Mouse (Mus musculus): ENCODE measurements at regions not wholly inside any gene's neighbourhood (a gene's known extent, or its start where the extent isn't known, plus 50 kb on each side); places are given as distances from the start of the nearest gene placed in this dataset.

DNA sequence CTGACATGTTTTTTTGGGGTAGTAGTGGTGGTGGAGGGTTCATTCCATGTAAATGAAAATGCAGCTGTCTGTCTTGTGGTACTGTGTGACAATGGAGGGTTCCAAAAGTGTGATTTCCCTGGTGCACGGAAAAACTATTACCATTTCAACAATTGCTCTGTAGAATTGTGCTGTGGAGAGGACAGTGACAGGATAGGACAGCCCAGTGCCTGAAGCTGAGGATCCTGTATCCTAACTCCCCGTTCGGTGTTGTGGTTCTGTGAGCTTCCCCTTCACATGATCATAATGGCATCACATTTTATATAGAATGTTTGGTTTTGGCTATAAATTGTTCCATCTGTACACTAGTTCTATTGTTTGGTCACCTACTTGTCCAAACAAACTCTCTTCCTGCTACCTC is 196.4 kb downstream of the Mex3b start:
- CTCF ChIA-PET, result no interaction called here

DNA sequence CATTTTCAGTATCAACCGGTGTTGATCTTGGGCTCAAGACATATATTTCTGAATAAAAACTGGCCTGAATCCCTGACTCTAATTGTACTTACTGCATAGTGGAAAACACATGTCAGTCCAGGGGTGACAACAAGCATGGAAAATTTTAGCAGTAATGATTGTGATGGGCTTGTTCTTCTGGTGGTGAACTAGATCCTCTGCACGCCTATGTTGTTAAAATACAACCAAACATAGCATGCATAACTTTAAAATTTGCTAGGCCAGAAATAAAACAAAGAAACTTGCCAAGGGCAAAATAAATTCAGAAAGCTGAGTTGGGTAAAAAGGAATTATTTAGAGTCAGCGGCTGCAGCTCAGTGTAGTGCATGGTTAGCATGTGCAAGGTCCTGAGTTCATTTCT is 198.2 kb downstream of the Mex3b start:
- ChIA-PET CTCF (no interaction called here), POLR2A (no interaction called here)

More for the DNA sequence above, 196.4 kb downstream of the Mex3b start:
- POLR2A ChIA-PET, result interaction anchor here in 1 of 4 experiments (1.0 kb wide), 1 partner anchor 136 kb away, joined by 3 read pairs; no protein-coding TSS in a partner anchor

DNA sequence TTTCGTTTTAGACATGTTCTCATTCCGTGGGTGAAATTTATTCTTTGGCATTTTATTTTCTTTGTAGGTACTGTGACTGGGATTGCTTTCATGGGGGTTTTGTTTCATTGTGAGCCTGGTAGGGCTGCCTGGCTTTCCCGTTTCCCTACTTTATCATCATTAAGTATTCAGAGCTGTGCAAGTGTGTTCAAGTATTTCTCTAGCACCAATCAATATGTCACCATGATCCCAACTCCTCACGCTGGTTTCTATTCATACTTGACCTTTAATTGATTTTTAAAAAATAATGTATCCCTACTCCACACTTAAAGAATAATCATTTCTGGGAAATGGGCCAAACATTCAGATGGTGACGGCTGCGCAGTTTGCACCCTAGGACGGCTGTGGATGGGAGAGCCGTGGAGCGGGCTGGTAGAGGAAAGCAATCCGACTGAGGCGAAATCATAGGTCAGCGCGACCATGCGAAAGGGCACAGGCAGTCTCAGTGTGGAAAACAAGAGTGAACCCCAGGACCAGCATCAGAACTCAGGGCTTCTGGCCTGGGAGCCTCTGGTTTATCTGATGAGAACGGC is 207.4 kb downstream of the Mex3b start:
- CTCF ChIA-PET, result interaction anchor here in 1 of 4 experiments (0.7 kb wide), 1 partner anchor 53 kb away, joined by 3 read pairs; no protein-coding TSS in a partner anchor

DNA sequence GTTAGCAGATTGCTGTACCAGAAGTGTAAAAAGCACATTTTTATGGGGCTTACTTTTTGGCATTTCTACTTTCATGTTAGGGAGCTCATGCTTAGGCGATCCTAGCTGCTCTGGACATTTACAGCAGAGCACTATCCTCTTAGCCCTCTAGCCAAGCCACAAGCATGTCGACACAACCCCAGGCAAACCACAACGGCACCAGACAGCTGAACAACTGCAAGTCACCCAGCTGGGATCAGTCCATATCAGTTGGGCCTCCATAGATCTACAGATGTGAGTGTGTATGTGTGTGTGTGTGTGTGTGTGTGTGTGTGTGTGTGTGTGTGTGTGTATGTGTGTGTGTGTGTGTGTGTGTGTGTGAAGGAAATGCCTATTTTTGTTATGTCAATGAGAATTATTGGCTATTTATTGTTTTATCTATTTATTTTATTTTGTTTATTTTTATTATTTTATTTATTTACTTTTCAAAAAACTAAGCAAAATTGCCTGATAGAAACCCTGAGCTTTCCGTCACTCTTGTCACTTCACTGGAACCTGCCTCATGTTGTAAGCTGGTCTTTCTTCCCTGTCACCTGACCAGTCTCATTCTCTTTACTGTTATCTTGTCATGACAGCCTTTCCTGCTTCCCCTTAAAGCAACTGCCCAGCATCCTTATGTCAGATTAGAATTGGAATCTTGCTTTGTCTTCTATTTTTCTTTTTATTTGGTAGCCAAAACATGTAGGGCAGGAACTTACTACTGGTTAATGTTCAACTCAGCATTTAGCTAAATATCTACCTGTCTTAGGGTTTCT is 208.2 kb downstream of the Mex3b start:
- CTCF ChIA-PET, result interaction anchor here in 2 of 4 experiments (0.7 kb wide), 2 partner anchors 53 to 1014 kb away, joined by 3 read pairs; no protein-coding TSS in a partner anchor
- POLR2A ChIA-PET, result interaction anchor here in 1 of 4 experiments (0.5 to 0.7 kb wide), 2 partner anchors 631 to 661 kb away, joined by 3 to 4 read pairs; no protein-coding TSS in a partner anchor

More for the DNA sequence above, 207.4 kb downstream of the Mex3b start:
- POLR2A ChIA-PET, result interaction anchor here in 1 of 4 experiments (0.7 kb wide), 1 partner anchor 184 kb away, joined by 3 read pairs; no protein-coding TSS in a partner anchor

DNA sequence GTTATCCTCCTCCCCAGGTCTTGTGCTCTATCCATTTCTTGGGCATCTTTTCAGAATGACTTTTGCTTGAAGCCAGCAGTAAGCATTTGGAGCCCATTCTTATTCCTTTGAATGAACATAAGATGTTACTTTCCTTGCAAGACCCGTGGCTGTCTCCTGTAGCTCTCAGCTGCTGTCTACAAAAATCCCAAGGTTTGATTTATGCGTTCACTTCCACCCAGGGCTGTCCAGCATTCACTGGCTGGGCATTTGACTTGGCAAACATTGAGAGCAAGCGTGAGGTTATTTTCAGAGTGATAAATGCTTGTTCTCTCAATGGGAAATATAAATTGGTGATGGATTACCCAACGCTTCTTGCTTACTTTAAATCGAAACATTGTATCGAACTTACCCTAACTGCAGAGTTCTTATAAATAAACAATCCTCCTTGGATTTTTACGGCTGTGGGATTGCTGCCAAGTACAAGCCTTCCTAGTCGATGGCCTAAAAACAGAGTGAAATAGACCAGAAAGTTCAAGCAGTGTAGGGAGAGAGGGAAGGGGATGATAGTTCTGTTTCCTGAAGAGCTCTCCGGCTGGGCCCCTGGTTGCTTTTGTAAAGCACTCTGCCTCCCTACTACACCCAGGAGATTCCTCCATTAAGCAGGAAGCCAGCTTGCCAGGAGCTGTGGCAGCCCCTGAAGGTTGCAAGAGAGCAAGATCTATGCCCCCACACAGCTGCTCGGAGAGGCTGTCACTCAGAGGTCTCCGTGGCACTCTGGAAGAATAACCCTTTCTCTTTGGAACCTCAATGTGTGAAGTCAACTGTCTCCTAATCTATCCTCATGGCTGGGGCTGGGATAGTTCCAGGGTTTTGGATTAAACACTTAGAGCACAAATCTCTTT is 210.1 kb downstream of the Mex3b start:
- POLR2A ChIA-PET, result no interaction called here
- CTCF ChIA-PET, result no interaction called here

DNA sequence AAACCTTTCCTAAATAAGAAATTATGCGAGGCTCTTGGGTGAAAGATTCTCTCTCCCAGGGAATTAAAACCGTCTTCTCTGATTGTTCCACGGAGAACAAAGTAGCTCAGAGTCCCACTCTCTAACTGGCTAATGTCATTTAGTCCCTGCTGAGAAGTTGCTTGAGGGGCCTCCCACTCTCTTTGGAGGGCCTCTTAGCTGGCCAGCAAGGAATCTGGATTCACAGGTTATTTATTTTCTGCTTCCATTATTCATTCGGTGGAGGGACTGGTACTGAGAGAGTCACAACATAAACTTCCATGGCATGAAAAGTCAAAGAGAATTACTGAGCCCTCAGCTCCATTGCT is 210.8 kb downstream of the Mex3b start:
- ChIA-PET POLR2A (no interaction called here), CTCF (no interaction called here)

DNA sequence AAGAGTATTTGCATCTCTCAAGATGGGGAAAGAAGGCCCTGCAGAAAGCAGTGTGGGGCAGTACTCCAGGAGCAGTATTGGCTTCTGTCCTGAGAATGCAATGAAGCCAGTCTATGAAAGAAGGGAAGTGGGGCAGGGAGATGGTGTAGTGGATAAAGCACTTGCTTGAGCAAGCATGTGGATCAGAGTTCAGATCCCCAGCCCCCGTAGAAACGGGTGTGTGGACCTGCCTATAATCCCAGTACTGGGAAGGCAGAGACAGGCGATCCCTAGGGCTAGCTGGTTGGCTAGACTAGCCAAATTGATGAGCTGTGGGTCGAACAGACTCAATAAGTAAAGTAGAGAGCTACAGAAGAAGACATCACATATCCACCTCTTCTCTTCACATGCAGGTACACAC is 211.6 kb downstream of the Mex3b start:
- ChIA-PET POLR2A (no interaction called here), CTCF (no interaction called here)

DNA sequence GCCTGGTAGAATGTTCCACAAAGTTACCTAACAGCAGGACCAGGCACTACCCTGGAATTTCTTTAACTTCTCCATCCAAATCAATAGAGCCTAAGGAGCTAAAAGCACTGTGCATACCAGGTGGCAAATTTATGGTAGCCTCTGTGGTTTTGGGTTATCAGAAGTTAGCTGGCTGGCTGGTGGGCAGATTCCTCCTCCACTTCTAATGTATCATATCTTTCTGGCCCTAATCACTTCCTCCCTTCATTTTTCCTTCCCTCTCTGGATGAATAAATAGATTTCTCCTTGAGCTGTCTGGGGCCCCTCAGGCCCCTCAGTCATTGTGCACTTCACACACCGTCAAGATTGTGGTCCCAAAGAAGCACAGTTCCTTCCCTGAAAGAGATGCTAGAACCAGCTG is 212.7 kb downstream of the Mex3b start:
- ChIA-PET CTCF (no interaction called here), POLR2A (interaction anchor here in 1 of 4 experiments (1.2 kb wide), 1 partner anchor 19 kb away, joined by 3 read pairs; no protein-coding TSS in a partner anchor)

DNA sequence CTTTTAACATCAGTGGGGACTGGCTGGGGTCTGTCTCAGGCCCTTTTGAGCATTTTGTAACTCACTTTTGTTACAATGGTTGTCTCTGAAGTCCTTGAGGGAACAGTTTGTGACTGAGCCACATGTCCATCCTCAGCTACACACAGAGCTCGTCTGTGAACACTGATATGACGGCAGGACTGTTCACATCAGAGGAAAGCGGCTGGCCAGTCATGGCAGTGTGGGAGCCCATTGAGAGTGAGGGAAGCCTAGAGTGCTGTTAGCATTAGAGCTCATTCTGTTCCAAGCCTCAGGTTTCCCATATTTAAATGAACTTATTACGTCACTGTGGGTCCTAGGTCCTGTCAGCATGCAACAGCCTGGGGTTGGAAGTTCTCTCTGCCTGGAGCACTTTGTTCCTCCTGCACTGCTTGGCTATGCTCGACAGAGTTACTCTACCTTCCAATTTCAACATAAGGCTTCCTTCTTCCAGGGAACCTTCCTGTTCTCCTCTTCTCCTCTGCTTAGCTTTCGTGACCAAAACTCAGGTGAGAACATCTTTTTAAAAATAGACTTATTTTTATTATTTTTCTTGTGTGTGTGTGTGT is 217.5 kb downstream of the Mex3b start:
- ChIA-PET POLR2A (no interaction called here), CTCF (no interaction called here)

DNA sequence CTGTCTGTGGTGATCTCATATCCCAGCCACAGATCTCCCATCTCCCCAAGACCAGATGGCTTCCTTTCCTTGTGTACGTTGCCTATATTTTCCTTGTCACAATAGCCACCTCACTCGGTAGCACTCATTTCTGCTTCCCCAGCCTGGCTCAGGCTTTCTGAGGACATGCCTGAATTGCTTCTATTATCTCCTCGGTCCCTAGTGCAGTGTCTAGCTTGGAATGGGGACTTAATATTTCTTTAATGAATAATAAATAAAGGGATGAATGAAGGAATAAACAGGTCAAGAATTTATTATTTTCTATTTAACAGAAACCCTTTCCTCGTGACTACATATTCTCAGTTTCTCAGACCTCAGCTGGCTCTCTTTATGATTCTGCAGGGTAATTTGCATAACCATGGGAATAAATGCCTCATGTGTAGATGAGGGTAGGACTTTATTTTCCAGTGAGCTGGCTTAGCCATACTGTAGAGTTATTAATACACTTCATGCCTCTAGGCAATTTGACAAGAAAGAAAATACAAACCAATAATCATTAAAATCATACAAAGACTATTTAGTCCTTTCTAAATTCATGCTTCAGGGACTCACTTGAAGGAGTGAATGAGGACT is 218.5 kb downstream of the Mex3b start:
- ChIA-PET CTCF (no interaction called here), POLR2A (no interaction called here)

DNA sequence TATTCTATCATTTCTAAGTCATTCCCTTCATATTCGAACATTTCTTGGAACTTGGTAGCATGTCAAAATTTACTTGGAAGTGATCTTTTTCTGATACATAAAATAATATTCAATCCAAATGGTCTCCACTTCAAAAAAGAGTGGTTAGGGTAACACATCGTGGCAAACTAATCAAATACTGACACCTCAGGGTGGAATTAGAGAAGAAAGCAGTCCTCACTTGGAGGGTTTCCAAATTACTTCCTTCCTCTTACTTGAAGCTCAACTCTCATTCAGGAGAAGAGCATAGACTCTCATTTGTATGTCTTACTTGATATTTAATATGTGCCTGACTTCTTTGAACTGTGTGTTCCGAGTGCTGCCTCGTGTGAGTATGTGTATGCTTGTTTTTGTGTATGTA is 220.3 kb downstream of the Mex3b start:
- CTCF ChIA-PET, result no interaction called here
- POLR2A ChIA-PET, result no interaction called here

DNA sequence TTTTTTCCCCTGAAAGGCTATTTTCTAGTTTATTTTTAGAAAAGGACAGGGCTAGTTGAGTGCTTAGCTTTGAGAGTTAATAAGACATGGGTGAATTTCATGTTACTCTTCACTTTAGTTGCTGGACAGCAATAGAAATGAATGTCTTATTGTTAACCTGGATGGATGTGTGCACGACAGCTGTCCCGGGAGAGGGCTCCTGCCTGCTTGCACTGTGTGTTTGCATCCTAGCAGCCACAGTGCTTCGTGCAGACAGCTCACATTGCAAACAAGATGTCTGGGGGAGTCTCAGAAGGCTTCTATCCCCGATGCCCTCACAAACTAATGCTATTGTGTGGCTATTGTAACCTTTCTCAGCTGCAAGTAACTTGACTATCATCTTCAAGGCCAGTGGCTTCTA is 221.0 kb downstream of the Mex3b start:
- CTCF ChIA-PET, result no interaction called here
- POLR2A ChIA-PET, result no interaction called here

DNA sequence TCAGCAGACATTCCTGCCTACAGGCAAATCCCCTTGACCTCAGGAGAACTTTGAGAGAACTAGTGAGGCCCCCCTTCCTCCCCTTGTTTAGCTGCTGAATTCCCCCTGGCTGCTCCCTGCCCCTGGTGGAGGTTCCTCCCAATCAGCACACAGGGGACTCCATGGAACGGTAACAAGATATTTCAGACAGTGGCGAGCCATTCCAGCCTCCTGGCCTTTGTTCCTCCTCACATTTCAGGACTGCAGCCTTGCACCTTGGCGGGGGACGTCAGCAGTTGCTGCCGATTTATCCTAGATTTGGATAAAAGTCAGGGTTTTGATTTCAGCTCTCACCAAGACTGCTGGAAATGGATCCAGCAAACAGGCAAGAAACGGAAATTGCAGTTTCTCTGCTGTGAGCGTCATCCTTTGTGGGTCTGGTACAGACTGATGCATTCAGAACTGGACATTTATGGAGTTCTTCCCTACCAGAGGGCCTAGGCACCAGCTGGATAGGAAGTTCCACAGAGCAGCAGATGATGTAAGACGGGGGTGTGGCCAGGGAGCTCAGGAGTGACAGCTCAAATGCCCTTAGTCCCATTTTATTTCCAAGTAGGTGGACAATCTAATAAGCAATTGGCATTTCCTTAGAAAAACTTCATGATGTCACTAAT is 222.3 kb downstream of the Mex3b start:
- ChIA-PET CTCF (interaction anchor here in 2 of 4 experiments (0.6 to 0.7 kb wide), 2 partner anchors 198 to 1441 kb away, joined by 3 read pairs; no protein-coding TSS in a partner anchor), POLR2A (interaction anchor here in 1 of 4 experiments (0.6 to 1.0 kb wide), 3 partner anchors 139 to 478 kb away, joined by 3 to 9 read pairs (median 5); no protein-coding TSS in a partner anchor)

DNA sequence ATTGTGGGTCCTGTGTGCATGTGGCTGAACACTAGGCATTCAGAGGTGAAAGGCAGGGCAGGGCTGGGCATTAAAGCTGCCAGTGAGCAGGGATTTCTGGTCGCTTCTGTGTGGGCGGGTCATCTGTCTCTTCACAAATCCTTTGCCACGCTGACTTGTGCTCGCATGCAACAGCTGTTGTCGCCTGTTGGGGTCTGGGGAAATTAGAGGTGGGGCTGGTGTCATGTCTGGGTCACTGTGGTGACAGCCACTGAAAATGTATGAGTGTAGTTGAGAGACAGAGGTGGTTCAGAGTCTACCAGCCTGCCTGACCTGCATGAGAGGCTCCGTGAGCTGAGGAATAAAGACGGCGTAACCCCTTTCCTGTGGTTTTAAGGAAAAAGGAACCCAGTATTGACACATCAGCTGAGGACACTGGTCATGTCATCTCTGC is 226.8 kb downstream of the Mex3b start:
- CTCF ChIA-PET, result no interaction called here
- POLR2A ChIA-PET, result interaction anchor here in 1 of 4 experiments (0.6 kb wide), 1 partner anchor 304 kb away, joined by 3 read pairs; no protein-coding TSS in a partner anchor

DNA sequence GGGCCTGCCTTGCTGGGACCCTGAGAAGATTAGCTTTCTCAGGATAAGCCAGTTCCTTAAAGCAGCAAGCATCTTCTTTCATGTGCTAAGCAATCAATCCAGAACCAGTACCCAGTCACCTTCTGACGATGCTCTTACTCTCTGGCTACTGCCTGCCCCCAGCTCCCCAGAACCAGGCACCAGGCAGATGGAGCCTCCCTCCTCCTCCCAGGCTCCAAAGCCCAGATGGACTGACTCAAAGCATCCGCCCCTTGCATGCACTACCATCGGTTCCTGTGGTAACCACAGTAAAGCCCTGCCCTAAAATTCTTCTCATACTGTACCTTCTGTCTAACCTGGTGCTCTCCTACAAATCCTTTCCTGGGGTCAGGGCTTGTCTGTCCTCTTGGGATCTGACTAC is 227.8 kb downstream of the Mex3b start:
- POLR2A ChIA-PET, result no interaction called here
- CTCF ChIA-PET, result no interaction called here

DNA sequence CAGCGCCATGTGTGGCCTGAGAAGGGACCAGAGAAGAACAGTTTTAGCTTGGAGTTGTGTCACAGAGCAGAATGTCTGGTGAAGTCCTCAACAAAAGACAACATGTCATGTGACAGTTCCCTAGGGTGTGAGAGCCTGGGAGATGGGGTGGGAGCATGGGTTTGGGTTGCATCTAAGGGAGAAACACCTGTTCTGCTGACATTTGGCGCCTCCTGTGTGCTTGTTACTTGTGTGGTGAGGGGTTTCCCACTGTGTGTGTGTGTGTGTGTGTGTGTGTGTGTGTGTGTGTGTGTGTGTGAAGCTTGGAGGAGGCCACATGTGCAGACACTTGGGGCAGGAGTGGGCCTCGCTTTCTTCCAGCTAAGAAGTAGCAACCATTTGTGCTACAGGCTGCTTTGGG is 228.5 kb downstream of the Mex3b start:
- CTCF ChIA-PET, result no interaction called here
- POLR2A ChIA-PET, result interaction anchor here in 1 of 4 experiments (0.6 kb wide), 1 partner anchor 543 kb away, joined by 5 read pairs; no protein-coding TSS in a partner anchor

DNA sequence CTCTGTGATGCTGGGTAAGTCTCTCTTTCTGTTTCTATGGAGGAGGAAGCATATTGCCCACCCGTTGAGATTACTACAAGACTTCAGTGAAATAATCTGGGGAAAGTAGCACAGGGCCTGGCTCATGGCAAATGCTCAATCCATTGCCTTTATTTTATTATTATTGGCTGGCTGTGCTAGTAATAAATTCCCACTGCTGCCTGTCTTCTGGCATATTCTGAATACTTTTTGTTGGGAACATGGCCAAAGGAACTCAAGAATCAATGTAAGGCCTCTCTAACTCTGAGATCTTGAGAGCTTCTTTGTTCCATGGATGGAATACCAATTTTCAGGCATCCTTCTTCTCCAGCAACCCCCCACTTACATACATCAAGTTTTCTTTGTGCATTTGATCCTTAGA is 237.3 kb downstream of the Mex3b start:
- ChIA-PET CTCF (no interaction called here), POLR2A (no interaction called here)

DNA sequence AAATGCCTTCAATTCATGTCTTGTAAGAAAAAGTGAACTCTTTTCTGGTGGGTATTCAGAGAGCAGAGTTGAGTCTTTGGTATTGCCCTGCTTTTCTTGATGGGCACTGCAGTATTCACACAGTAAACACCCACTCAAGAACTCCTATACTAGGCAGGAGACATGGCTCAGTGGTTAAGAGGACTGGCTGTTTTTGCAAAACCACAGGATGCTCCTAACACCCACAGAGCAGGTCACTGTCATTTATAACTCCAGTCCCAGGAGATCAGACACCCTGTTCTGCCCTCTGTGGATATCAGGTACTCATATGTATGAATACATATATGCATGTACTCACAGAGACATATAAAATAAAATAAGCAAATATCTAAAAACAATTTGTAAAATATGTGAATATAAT is 238.5 kb downstream of the Mex3b start:
- ChIA-PET POLR2A (no interaction called here), CTCF (no interaction called here)
